Mouse (Mus musculus): ENCODE measurements around the gene Tiam2. TPM values are rescaled to one million over a fixed set of nuclear protein-coding genes. Genes with fewer than 3 reads are reported as not detected.

Gene Tiam2
- polyA plus RNA-seq, 1 experiment from 2014 or later, result 3.2 TPM

DNA sequence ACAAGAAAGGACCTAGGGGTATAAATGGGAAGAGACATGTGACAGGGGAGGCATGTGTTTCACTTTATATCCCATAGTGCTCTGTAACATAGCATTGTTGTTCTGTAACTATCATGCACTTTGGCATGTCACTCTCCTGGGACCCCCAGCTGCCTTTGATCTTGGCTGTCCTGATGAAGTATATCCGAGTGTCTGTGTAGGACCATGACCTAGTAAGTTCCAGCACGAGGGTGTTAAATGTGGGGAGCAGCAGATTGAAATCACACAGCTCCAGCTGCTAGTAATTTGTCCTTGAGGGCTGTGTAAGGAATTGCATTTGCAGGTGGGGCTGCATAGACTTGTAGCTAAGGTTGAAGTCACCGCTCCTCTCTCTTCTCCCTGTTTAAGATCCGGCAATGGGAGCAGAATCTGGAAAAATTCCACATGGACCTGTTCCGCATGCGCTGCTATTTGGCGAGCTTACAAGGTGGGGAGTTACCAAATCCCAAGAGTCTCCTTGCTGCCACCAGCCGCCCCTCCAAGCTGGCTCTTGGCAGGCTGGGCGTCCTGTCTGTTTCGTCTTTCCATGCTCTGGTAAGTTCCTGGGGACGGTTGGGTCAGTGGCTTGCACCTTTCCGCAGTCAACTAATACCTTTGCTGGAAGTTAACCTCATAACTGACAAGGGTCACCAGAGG, 110.6 kb downstream of the Tiam2 start:
- 76% methylated on average over 12 of the region's 12 CpGs for WGBS (ENCODE audit: insufficient replicate concordance)
- no peak overlapping the region for H3K9ac ChIP-seq (ENCODE audit: low read depth, low read length)
- no peaks in the 10 kb centered on the region for H3K27me3 ChIP-seq (ENCODE audit: control insufficient read depth, insufficient read depth, low read length)
- ATAC-seq (replicated peaks; ENCODE audit: insufficient number of reproducible peaks, low FRiP score, low TSS enrichment), result no peak
- H3K4me3 ChIP-seq (ENCODE audit: low read depth, low read length), result no peak overlapping the region
- no peak overlapping the region for H3K27ac ChIP-seq (ENCODE audit: low read depth, low read length)
- peaks cover 4% of the 10 kb centered on the region; the same call in 1 of the 2 replicates for H3K4me1 ChIP-seq (ENCODE audit: control insufficient read depth, insufficient read depth, low read length)
- no peaks in the 10 kb centered on the region for H3K9me3 ChIP-seq (replicated peaks; ENCODE audit: control insufficient read depth, low read length)
- H3K4me2 ChIP-seq, result no peak overlapping the region
- H3K36me3 ChIP-seq (ENCODE audit: control insufficient read depth, insufficient read depth, low read length), result no peaks in the 10 kb centered on the region

DNA sequence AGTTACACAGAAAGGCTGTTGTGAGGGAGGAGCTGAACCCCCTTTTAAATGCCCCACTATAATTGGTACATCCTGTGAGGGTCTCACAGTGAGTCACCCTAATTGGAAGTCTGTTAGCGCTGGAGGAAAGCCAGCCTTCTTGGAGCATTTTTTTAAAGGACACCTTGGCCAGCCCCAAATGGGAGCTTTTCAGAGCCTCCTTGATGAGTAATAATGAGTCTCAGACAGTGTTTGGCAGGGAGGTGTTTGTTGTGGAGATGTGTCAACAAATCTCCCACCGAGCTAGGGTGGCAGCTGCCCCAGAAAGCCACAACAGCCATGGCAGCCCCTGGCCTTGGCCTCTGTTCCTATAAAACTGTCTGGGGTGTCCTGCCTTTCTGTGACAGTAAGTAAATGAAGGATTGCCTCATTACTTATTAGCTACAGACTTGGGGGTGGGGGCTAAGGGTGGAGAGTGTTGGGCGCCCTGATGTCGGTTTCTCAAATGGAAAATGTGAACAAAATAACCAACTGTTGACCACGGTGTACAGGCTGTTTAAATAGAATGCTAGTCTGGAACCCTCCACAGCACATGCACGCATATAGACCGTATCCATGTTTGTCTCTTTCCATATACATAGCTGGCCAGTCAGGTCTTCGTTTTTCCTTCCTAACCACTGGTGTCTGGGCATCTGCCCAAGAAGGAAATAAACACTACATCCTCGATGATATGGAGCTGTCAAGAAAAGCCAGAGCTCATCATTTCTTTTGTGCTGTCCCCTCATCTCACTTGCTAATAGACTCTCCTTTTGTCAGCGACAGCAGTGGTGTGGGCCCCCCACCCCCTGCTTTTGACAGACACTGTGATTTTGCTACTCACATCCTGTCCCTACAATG, 116.4 kb downstream of the Tiam2 start:
- Histone ChIP-seq H3K27ac (ENCODE audit: low read depth, low read length) (no peak overlapping the region), H3K4me1 (ENCODE audit: control insufficient read depth, insufficient read depth, low read length) (no peaks in the 10 kb centered on the region), H3K9me3 (replicated peaks; ENCODE audit: control insufficient read depth, low read length) (no peaks in the 10 kb centered on the region), H3K27me3 (ENCODE audit: control insufficient read depth, insufficient read depth, low read length) (no peaks in the 10 kb centered on the region), H3K4me3 (ENCODE audit: low read depth, low read length) (no peak overlapping the region), H3K9ac (ENCODE audit: low read depth, low read length) (no peak overlapping the region), H3K36me3 (ENCODE audit: control insufficient read depth, insufficient read depth, low read length) (no peaks in the 10 kb centered on the region), H3K4me2 (no peak overlapping the region)
- WGBS (ENCODE audit: insufficient replicate concordance), result 69% methylated on average over 10 of the region's 10 CpGs
- no peak for ATAC-seq (replicated peaks; ENCODE audit: insufficient number of reproducible peaks, low FRiP score, low TSS enrichment)

GRCm38 (mm10) chr17:3446191-3446950, 120.0 kb downstream of the Tiam2 start:
- Histone ChIP-seq H3K27me3 (ENCODE audit: control insufficient read depth, insufficient read depth, low read length) (no peaks in the 10 kb centered on the region), H3K4me2 (no peak overlapping the region), H3K4me1 (ENCODE audit: control insufficient read depth, insufficient read depth, low read length) (no peaks in the 10 kb centered on the region), H3K9ac (ENCODE audit: low read depth, low read length) (no peak overlapping the region), H3K36me3 (ENCODE audit: control insufficient read depth, insufficient read depth, low read length) (no peaks in the 10 kb centered on the region), H3K27ac (ENCODE audit: low read depth, low read length) (no peak overlapping the region), H3K9me3 (replicated peaks; ENCODE audit: control insufficient read depth, low read length) (no peaks in the 10 kb centered on the region), H3K4me3 (ENCODE audit: low read depth, low read length) (no peak overlapping the region)
- WGBS (ENCODE audit: insufficient replicate concordance), result 56% methylated on average over 8 of the region's 8 CpGs
- no peak for ATAC-seq (replicated peaks; ENCODE audit: insufficient number of reproducible peaks, low FRiP score, low TSS enrichment)

GRCm38 (mm10) chr17:3448725-3449124, 122.4 kb downstream of the Tiam2 start:
- 23% methylated on average over 3 of the region's 3 CpGs for whole genome bisulfite sequencing (ENCODE audit: insufficient replicate concordance)
- ATAC-seq (replicated peaks; ENCODE audit: insufficient number of reproducible peaks, low FRiP score, low TSS enrichment), result no peak
- no peak overlapping the region for H3K4me3 ChIP-seq (ENCODE audit: low read depth, low read length)
- no peaks in the 10 kb centered on the region for H3K9me3 ChIP-seq (replicated peaks; ENCODE audit: control insufficient read depth, low read length)
- no peak overlapping the region for H3K9ac ChIP-seq (ENCODE audit: low read depth, low read length)
- H3K4me2 ChIP-seq, result no peak overlapping the region
- no peaks in the 10 kb centered on the region for H3K4me1 ChIP-seq (ENCODE audit: control insufficient read depth, insufficient read depth, low read length)
- no peaks in the 10 kb centered on the region for H3K36me3 ChIP-seq (ENCODE audit: control insufficient read depth, insufficient read depth, low read length)
- H3K27me3 ChIP-seq (ENCODE audit: control insufficient read depth, insufficient read depth, low read length), result no peaks in the 10 kb centered on the region
- H3K27ac ChIP-seq (ENCODE audit: low read depth, low read length), result no peak overlapping the region

- Histone ChIP-seq H3K9ac (ENCODE audit: low read depth, low read length) (no peak overlapping the region), H3K27ac (ENCODE audit: low read depth, low read length) (no peak overlapping the region), H3K36me3 (ENCODE audit: control insufficient read depth, insufficient read depth, low read length) (no peaks in the 10 kb centered on the region), H3K9me3 (replicated peaks; ENCODE audit: control insufficient read depth, low read length) (no peaks in the 10 kb centered on the region), H3K4me3 (ENCODE audit: low read depth, low read length) (no peak overlapping the region), H3K27me3 (ENCODE audit: control insufficient read depth, insufficient read depth, low read length) (no peaks in the 10 kb centered on the region), H3K4me2 (no peak overlapping the region), H3K4me1 (ENCODE audit: control insufficient read depth, insufficient read depth, low read length) (no peaks in the 10 kb centered on the region)
- 75% methylated on average over 2 of the region's 2 CpGs for WGBS (ENCODE audit: insufficient replicate concordance)
- ATAC-seq (replicated peaks; ENCODE audit: insufficient number of reproducible peaks, low FRiP score, low TSS enrichment), result no peak
These were observed 124.7 kb downstream of the Tiam2 start for GRCm38 (mm10) chr17:3451077-3451476.

DNA sequence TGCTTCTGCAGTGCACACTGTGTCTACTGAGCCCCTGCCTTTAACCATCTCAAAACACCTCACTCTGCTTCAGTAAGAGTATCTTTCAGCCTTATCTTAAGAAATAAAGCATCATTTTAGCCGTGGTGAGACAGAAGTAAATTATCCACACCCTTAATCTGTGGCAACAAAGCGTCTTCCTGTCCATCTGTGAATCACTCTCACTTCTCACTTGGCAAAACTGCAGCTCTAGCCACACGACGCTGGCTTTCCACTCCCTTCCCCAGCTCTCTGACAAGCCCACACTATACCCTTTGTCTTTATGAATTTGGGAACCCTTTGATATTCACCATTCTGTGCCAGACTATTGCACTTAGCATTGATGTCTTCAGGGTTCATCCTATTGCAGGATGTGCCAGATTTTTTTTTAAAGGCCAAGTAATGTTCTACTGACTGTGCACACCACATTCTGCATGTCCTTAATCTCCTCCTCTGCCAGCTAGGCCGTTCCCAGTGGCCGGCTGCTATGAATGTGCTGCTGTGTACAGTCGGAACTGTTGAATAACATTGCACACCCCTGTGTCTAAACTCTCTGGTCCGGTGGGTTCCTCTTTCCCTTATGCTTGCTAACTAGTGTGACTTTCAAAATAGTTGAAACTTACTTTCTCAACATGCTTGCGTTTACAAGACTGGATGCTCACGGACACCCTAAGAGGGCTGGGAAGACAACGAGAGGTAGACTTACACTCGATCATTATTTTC, 126.4 kb downstream of the Tiam2 start:
- no peak overlapping the region for H3K4me2 ChIP-seq
- no peaks in the 10 kb centered on the region for H3K9me3 ChIP-seq (replicated peaks; ENCODE audit: control insufficient read depth, low read length)
- ATAC-seq (replicated peaks; ENCODE audit: insufficient number of reproducible peaks, low FRiP score, low TSS enrichment), result no peak
- H3K36me3 ChIP-seq (ENCODE audit: control insufficient read depth, insufficient read depth, low read length), result no peaks in the 10 kb centered on the region
- no peak overlapping the region for H3K9ac ChIP-seq (ENCODE audit: low read depth, low read length)
- H3K4me3 ChIP-seq (ENCODE audit: low read depth, low read length), result no peak overlapping the region
- WGBS (ENCODE audit: insufficient replicate concordance), result 82% methylated on average over 12 of the region's 12 CpGs
- no peak overlapping the region for H3K27ac ChIP-seq (ENCODE audit: low read depth, low read length)
- no peaks in the 10 kb centered on the region for H3K27me3 ChIP-seq (ENCODE audit: control insufficient read depth, insufficient read depth, low read length)
- H3K4me1 ChIP-seq (ENCODE audit: control insufficient read depth, insufficient read depth, low read length), result no peaks in the 10 kb centered on the region

- Histone ChIP-seq H3K9ac (ENCODE audit: low read depth, low read length) (no peak overlapping the region), H3K36me3 (ENCODE audit: control insufficient read depth, insufficient read depth, low read length) (no peaks in the 10 kb centered on the region), H3K27me3 (ENCODE audit: control insufficient read depth, insufficient read depth, low read length) (no peaks in the 10 kb centered on the region), H3K4me3 (ENCODE audit: low read depth, low read length) (no peak overlapping the region), H3K4me2 (no peak overlapping the region), H3K4me1 (ENCODE audit: control insufficient read depth, insufficient read depth, low read length) (no peaks in the 10 kb centered on the region), H3K9me3 (replicated peaks; ENCODE audit: control insufficient read depth, low read length) (no peaks in the 10 kb centered on the region), H3K27ac (ENCODE audit: low read depth, low read length) (no peak overlapping the region)
- 39% methylated on average over 10 of the region's 10 CpGs for WGBS (ENCODE audit: insufficient replicate concordance)
- ATAC-seq (replicated peaks; ENCODE audit: insufficient number of reproducible peaks, low FRiP score, low TSS enrichment), result no peak
These were observed 127.6 kb downstream of the Tiam2 start for GRCm38 (mm10) chr17:3453946-3454345.

DNA sequence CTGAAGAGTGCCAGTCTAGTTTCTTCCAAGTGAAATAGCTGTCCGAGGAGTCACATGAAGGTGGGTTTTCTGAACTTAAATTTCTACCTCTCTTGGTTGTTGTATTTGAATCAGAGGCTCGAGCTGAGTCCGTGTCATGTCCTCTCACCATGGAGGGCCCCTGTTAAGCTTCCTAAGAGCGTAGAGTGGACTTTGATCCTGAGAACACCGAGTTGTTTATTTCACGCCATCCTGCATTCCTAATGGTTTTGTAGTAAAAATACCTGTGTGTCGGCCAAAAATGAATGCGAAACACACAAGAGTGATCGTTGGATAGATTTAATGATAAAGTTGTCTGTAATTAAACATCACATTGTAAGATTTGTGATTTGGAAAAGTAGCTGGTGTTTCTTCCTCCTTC, 128.5 kb downstream of the Tiam2 start:
- H3K4me3 ChIP-seq (ENCODE audit: low read depth, low read length), result no peak overlapping the region
- H3K9me3 ChIP-seq (replicated peaks; ENCODE audit: control insufficient read depth, low read length), result no peaks in the 10 kb centered on the region

More for the DNA sequence above, 128.5 kb downstream of the Tiam2 start:
- Histone ChIP-seq H3K4me2 (no peak overlapping the region), H3K36me3 (ENCODE audit: control insufficient read depth, insufficient read depth, low read length) (no peaks in the 10 kb centered on the region), H3K4me1 (ENCODE audit: control insufficient read depth, insufficient read depth, low read length) (no peaks in the 10 kb centered on the region), H3K9ac (ENCODE audit: low read depth, low read length) (no peak overlapping the region), H3K27ac (ENCODE audit: low read depth, low read length) (no peak overlapping the region), H3K27me3 (ENCODE audit: control insufficient read depth, insufficient read depth, low read length) (no peaks in the 10 kb centered on the region)
- WGBS (ENCODE audit: insufficient replicate concordance), result 85% methylated on average over 9 of the region's 9 CpGs
- ATAC-seq (replicated peaks; ENCODE audit: insufficient number of reproducible peaks, low FRiP score, low TSS enrichment), result no peak
